Mouse (Mus musculus): ENCODE measurements around the gene Rptor. TPM values are rescaled to one million over a fixed set of nuclear protein-coding genes. Genes with fewer than 3 reads are reported as not detected.

The Rptor gene
- total RNA-seq, 2 experiments from 2014 or later: 64.2 to 70.0 TPM

DNA sequence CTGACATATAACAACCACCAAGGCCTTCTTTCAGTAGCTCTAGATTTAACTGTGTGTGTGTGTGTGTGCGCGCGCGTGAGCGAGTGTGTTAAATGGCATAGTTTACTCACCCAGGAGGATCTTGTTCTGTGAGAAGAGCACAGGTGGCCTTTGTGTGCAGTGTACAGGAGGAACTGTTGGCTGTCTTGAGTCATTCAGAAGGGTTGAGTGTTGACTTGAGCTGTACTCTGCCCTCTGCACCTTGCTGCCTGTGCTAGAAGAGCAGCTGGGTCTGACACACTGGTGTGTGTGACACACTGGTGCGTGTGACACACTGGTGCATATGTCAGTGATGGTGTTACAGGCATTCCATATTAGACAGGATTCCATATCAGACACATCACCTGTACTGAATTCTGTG, 8.8 kb downstream of the Rptor start:
- no peak for DNase-seq (ENCODE audit: extremely low spot score in 1 of 2, low spot score in 2 of 2)
- Histone ChIP-seq H3K4me3 (no peak overlapping the region), H3K27ac (no peak overlapping the region)
- no peak for TF ChIP-seq CTCF (IDR thresholded peaks at IDR 0.05)
- intact Hi-C loops (cut with DNase I): no loop called here

DNA sequence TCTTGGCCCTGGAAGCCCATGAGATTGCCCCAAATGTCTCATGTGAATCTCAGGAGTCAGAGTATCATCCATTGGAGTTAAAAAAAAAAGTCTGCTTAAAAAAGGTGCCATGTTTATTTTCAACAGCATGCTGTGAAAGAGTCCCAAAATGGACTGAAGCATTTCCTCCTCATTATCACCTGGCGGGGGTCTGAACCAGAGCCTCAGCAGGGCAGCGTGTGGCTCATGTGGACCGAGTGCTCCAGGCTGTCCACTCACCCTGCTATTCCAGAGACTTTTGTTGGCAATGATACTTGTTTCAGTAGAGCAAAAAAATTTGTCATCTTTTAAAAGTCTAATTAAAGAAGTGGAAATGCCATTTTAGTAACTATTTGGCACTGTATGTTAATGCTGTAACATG, 9.5 kb downstream of the Rptor start:
- DNase-seq (ENCODE audit: extremely low spot score in 1 of 2, low spot score in 2 of 2): no peak
- TF ChIP-seq CTCF (IDR thresholded peaks at IDR 0.05): no peak
- intact Hi-C loops (cut with DNase I): no loop called here
- Histone ChIP-seq H3K4me3 (no peak overlapping the region), H3K27ac (no peak overlapping the region)

DNA sequence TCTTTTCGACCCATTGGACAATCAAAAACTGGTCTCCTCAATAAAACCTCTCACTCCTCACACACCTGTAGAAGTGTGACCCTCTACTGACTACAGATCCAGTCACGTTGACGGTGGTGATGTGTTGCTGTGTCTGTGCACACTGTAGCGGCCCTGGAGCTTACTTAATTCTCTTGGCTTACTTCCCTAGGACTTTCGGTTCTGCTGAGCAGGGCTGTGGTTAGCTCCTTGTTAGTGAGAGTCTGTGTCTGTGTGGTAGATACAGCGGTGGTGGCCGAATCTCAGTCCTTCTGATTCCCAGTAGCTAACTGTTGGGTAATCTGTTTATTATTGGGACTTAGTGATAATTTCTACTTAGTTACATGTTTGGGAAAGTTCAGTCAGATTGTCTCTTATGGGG, 12.4 kb downstream of the Rptor start:
- Histone ChIP-seq H3K4me3 (no peak overlapping the region), H3K27ac (no peak overlapping the region)
- no peak for DNase-seq (ENCODE audit: extremely low spot score in 1 of 2, low spot score in 2 of 2)
- intact Hi-C loops (cut with DNase I): no loop called here
- no peak for TF ChIP-seq CTCF (IDR thresholded peaks at IDR 0.05)

DNA sequence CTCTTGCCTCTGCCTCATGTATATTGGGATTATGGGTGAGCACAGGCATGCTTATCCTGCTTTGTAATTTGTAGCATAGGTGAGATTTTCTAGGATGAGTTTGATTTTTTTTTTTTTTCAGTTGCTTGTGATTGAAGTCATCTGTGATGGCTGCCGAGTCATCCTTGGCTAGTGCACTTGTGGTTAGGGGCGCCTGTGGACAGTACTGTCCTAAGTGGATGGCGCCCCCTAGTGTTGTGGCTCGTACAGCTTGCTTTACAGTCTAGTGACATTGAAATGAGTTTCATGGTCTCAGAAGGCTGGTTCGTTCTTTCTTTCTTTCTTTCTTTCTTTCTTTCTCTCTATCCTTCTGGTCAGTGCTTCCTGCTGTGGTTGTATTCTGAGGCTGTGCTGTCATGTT, 16.1 kb downstream of the Rptor start:
- no peak overlapping the region for H3K4me3 ChIP-seq
- peak; percentile 55 to 68 for DNase-seq (ENCODE audit: extremely low spot score in 1 of 2, low spot score in 2 of 2)
- intact Hi-C loops (cut with DNase I): loop anchor here (2.0 kb wide), 2 partner anchors 70 to 116 kb away; no protein-coding TSS in a partner anchor
- H3K27ac ChIP-seq: no peak overlapping the region
- peak; percentile 73 for TF ChIP-seq CTCF (IDR thresholded peaks at IDR 0.05)

DNA sequence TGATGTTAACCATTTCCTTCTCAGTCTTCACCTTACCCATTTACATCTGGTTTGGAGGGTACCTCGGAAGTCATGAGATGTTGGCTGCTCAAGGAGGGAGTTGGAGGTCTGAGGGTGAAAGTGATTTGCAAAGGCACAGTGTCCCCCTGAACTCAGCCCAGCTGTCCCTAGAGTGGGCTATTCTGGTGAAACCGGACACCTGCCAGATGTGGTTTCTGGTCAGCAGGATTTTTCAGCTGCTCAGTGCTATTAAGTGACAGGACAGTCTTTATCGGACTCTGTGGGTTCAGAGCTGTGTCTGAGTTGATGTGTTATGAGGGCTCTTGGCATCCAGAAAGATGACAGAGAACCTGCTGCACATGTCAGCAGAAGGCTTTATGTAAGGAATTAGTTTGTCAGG, 18.6 kb downstream of the Rptor start:
- H3K27ac ChIP-seq: no peak overlapping the region
- intact Hi-C loops (cut with DNase I): no loop called here
- no peak overlapping the region for H3K4me3 ChIP-seq
- no peak for TF ChIP-seq CTCF (IDR thresholded peaks at IDR 0.05)
- no peak for DNase-seq (ENCODE audit: extremely low spot score in 1 of 2, low spot score in 2 of 2)

DNA sequence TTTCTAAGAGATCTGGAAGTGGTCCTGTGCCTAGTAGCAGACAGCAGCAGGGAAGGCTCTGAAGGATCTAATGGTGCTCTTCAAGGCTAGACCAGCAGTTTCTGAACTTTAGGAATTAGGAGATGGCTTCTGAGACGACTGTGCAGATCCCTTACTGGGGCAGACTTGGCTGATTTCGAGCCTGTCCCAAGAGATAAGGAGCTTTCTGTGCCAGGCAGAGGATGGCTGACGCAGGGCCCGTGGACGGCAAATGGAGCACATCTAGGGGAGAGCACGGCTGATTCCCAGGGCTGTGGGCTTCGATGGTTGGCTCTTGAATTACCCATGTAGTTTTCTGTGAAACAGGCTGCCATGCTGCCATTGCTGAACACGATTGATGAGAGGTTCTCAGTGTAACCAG, 21.1 kb downstream of the Rptor start:
- Histone ChIP-seq H3K27ac (no peak overlapping the region), H3K4me3 (no peak overlapping the region)
- no peak for TF ChIP-seq CTCF (IDR thresholded peaks at IDR 0.05)
- intact Hi-C loops (cut with DNase I): no loop called here
- DNase-seq (ENCODE audit: extremely low spot score in 1 of 2, low spot score in 2 of 2): no peak

DNA sequence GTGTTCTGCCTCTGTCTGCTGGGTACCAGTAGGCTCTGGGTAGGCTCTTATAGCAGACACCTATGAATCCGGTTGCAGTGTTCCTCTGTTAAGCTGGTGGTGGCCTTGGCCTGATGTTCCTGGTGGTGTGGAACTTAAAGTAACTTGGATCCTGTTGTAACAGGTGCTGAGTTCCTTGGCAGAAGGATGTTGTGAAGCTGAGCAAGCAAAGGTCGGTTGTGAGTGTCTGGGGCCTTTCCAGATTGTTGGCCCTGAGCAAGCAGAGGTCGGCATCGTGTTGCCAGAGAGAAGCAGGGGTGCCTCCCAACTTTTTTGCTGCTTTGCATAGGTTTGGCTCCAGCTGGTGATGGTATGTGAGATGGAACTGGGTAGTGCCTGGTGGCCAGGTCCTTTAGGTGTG, 21.7 kb downstream of the Rptor start:
- intact Hi-C loops (cut with DNase I): no loop called here
- H3K27ac ChIP-seq: no peak overlapping the region
- no peak for TF ChIP-seq CTCF (IDR thresholded peaks at IDR 0.05)
- H3K4me3 ChIP-seq: no peak overlapping the region
- no peak for DNase-seq (ENCODE audit: extremely low spot score in 1 of 2, low spot score in 2 of 2)

DNA sequence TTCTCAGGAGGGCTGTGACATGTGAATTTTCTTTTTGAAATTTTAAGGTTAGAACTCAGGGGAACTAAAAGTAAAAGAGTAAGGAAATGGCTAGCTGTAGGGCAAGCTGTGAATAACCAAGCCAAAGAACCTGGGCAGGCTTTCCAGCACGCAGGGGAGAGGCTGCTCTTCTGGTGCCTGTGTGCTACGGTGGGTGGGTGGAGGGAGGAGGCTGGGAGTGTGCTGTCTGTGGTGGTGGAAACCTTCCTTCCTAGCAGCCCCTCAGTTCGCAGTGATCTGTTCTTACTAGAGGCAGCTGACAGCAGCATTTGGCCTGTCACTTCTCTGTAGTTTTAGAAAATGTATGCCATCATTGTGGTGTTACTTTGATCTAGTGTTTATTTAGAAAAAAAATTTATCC, 22.2 kb downstream of the Rptor start:
- no peak overlapping the region for H3K27ac ChIP-seq
- DNase-seq (ENCODE audit: extremely low spot score in 1 of 2, low spot score in 2 of 2): no peak
- TF ChIP-seq CTCF (IDR thresholded peaks at IDR 0.05): no peak
- intact Hi-C loops (cut with DNase I): no loop called here
- H3K4me3 ChIP-seq: no peak overlapping the region

DNA sequence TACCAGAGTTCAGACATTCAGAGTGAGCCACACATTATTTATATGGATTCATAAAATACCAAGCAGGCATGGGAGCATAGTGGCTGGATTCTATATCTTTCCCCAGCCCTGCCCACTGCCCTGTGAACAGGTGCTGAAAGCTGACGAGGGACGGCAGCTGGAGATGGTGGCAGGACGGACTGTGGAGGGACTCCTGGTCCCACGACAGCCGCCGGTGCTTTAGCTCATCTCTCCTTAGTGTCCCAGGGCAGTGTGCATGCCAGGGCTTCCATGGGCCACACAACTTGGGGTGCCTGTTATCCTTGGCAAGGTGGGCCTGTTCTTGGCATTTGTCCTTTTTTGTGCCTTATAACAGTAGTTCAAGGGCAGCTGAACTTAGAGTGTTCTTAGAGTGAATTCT, 22.8 kb downstream of the Rptor start:
- intact Hi-C loops (cut with DNase I): no loop called here
- no peak for TF ChIP-seq CTCF (IDR thresholded peaks at IDR 0.05)
- Histone ChIP-seq H3K27ac (no peak overlapping the region), H3K4me3 (no peak overlapping the region)
- DNase-seq (ENCODE audit: extremely low spot score in 1 of 2, low spot score in 2 of 2): no peak

DNA sequence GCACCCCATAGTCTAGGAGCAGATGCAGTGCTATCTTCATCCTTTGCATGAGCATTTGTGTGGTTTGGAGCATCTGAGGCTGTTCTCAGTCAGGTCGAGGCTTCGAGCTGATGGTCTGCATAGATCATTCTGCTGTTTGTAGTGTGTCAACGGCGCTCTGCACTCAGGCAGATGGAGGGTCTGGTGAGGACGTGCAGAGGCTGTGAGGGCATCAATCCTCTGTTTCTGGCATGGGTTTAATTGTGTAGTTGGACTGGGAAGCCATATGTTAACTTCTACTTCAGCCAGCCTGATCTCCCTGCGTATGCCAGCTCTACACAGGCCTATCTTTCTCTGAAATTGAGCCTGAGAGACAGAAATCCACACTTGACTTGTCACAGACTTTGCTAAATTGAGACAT, 23.2 kb downstream of the Rptor start:
- intact Hi-C loops (cut with DNase I): no loop called here
- TF ChIP-seq CTCF (IDR thresholded peaks at IDR 0.05): no peak
- no peak overlapping the region for H3K27ac ChIP-seq
- no peak for DNase-seq (ENCODE audit: extremely low spot score in 1 of 2, low spot score in 2 of 2)
- no peak overlapping the region for H3K4me3 ChIP-seq

DNA sequence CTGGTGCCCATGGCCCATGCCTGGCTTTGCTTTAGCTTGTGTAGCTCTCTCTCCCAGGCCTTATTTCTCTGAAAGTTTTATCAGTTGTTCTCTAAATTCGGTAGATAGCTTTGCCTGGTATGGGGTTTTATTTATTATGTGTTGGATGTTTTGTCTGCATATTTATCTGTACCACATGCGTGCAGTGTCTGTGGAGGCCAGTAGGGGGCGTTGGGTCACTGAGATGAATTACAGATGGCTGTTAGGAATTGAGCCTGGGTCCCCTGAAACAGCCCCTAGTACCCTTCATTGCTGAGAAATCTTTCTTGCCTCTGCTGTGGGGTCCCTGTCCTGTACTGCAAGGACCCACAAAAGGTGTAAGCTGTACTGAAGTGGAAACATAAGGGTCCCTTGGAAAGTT, 24.5 kb downstream of the Rptor start:
- TF ChIP-seq CTCF (IDR thresholded peaks at IDR 0.05): peak; percentile 30
- H3K27ac ChIP-seq: no peak overlapping the region
- DNase-seq (ENCODE audit: extremely low spot score in 1 of 2, low spot score in 2 of 2): no peak
- H3K4me3 ChIP-seq: no peak overlapping the region
- intact Hi-C loops (cut with DNase I): no loop called here

DNA sequence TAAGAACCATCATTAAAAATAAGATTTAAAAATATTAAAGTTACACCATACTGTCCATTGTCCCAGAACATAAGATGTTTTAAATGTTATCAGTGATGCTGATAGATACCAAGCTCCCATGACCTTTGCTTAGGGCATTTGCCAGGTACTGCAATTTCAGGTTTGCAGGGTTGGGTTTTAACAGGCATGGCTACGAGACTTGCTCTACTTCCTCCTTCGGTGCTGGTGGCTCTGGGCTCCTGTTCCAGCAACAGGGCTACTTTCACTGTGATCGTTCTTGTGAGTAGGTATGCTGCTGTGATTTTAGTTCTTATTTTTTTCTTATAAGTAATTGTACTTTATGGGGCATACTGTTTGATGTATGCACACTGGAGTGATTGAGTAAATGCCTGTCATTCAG, 26.4 kb downstream of the Rptor start:
- no peak for DNase-seq (ENCODE audit: extremely low spot score in 1 of 2, low spot score in 2 of 2)
- intact Hi-C loops (cut with DNase I): no loop called here
- H3K27ac ChIP-seq: no peak overlapping the region
- H3K4me3 ChIP-seq: no peak overlapping the region
- TF ChIP-seq CTCF (IDR thresholded peaks at IDR 0.05): no peak

DNA sequence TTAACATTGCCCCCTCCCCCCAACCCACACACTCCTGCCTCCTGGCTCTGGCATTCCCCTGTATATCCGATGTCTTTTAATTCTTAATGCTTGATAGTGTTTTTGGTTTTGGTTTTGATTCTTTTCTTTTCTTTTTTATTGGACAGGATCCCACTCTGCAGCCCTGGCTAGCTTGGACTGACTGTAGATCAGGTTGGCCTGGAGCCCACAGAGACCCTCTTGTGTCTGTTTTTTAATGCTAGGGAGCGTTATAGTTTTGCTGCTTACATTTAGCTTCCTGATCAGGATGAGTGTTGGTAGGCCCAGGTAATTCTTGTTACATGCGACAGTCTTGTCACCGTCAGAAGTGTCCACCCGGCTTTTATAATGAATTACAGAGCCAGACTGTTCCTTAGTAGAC, 27.6 kb downstream of the Rptor start:
- no peak overlapping the region for H3K4me3 ChIP-seq
- TF ChIP-seq CTCF (IDR thresholded peaks at IDR 0.05): no peak
- H3K27ac ChIP-seq: no peak overlapping the region
- intact Hi-C loops (cut with DNase I): no loop called here
- DNase-seq (ENCODE audit: extremely low spot score in 1 of 2, low spot score in 2 of 2): no peak
